Mouse (Mus musculus): ENCODE results near the gene Nhlrc3. TPM values are rescaled to one million over a fixed set of nuclear protein-coding genes. Genes with fewer than 3 reads are reported as not detected.

The Nhlrc3 gene
- polyA plus RNA-seq, 1 experiment from 2014 or later, result 6.8 TPM

DNA sequence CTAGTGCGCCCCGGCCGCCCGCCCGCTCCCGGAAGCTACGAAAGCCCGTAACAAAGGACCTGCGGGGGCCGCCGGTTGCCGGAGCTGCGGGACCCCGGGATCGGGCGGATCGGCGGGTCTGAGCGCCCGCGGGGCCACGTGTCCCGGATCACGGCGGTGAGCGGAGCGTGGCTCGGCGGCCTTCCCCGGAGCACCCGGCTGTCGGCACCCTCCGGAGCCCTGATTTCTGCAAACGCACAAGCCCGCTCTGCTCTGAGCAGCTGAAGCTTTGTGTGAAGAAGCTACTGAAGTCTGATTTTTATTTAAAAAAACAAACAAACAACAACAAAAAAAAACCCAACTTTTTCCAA lies 608 bp upstream of the Nhlrc3 start:
- Histone ChIP-seq H3K9ac (ENCODE audit: low read depth, low read length) (peak overlapping the region; percentile 86), H3K4me3 (ENCODE audit: low read depth, low read length) (peak overlapping the region; percentile 89), H3K27me3 (replicated peaks; ENCODE audit: control insufficient read depth, insufficient read depth, low read length) (no peaks in the 10 kb centered on the region), H3K4me2 (peak overlapping the region; percentile 81), H3K4me1 (replicated peaks; ENCODE audit: control insufficient read depth, insufficient read depth, low read length) (peaks cover 17% of the 10 kb centered on the region), H3K36me3 (ENCODE audit: control insufficient read depth, insufficient read depth, low read length) (peaks cover 10% of the 10 kb centered on the region), H3K9me3 (ENCODE audit: control insufficient read depth, low read length) (no peaks in the 10 kb centered on the region), H3K27ac (ENCODE audit: low read depth, low read length) (peak overlapping the region; percentile 71; the same call in 1 of the 2 replicates)
- DNase-seq (ENCODE audit: low spot score), result no peak
- under 1% methylated on average over 35 of the region's 35 CpGs for WGBS
- ATAC-seq (replicated peaks; ENCODE audit: low FRiP score), result peak; percentile 51; the same call in 1 of the 2 replicates

DNA sequence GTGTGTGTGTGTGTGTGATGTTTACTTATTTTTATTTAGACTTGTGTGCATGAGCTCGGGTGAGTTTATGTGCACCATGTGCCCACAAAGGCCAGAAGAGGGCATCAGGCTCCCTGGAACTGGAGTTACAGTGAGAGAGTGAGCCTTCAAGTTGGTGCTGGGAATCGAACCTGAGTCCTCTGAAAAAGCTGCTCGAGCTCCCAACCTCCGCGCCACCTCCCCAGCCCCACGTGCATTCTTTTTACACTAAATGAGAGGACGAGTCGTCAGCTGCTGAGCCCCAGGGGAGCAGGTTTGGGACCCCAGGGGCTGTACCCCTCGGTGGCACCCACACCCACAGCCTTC lies 459 bp downstream of the Nhlrc3 start:
- no peak for DNase-seq (ENCODE audit: low spot score)
- H3K4me3 ChIP-seq (ENCODE audit: low read depth, low read length), result peak overlapping the region; percentile 89
- H3K9me3 ChIP-seq (ENCODE audit: control insufficient read depth, low read length), result no peaks in the 10 kb centered on the region
- H3K4me1 ChIP-seq (replicated peaks; ENCODE audit: control insufficient read depth, insufficient read depth, low read length), result peaks cover 12% of the 10 kb centered on the region
- peaks cover 7% of the 10 kb centered on the region for H3K36me3 ChIP-seq (ENCODE audit: control insufficient read depth, insufficient read depth, low read length)
- peak overlapping the region; percentile 86 for H3K9ac ChIP-seq (ENCODE audit: low read depth, low read length)
- ATAC-seq (replicated peaks; ENCODE audit: low FRiP score), result peak; percentile 1; the same call in 1 of the 2 replicates
- no peaks in the 10 kb centered on the region for H3K27me3 ChIP-seq (replicated peaks; ENCODE audit: control insufficient read depth, insufficient read depth, low read length)
- peak overlapping the region; percentile 71 for H3K27ac ChIP-seq (ENCODE audit: low read depth, low read length)
- peak overlapping the region; percentile 81 for H3K4me2 ChIP-seq
- WGBS, result 8% methylated on average over 9 of the region's 9 CpGs

DNA sequence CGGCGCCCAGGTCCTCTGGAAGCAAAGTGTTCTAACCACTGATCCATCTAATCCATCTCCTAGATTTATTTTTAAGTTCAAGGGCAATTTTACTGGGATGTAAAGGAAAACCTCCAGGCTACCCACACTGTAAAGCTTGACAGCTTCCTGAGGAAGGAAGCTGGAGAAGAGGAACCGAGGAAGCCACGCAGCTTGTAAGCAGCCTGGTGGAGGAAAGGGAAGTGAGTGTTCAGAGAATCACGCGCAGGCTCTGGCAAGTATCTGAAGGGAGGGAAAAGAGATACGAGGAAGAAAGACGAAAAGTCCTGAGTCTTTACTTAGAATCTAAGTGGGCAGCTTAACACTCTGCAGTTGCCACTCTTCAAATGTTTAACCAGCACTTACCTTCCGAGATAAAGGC lies 3.0 kb downstream of the Nhlrc3 start:
- no peak for ATAC-seq (replicated peaks; ENCODE audit: low FRiP score)
- Histone ChIP-seq H3K36me3 (ENCODE audit: control insufficient read depth, insufficient read depth, low read length) (peaks cover 18% of the 10 kb centered on the region; the same call in 1 of the 2 replicates), H3K27ac (ENCODE audit: low read depth, low read length) (no peak overlapping the region)

DNA sequence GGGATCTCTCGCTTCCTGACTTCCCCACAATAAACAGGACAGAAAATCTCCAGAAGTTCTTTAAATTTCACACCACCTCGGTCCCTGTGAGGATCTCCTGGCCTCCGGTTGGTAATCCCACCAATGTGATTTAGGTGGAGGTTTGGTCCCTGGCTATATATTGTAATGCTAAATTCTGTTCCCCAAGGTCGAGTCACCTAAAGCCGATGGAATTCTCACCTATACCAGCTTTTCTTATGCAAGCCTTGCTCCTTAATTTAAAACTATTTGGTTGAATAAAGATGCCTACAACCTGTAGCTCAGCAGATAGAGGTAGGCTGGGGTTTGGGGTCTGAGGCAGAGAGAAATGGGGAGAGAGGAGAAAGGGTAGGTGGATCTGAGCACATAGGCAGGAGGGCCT lies 5.4 kb downstream of the Nhlrc3 start:
- no peak overlapping the region for H3K27ac ChIP-seq (ENCODE audit: low read depth, low read length)
- no peak overlapping the region for H3K4me2 ChIP-seq
- no peak overlapping the region for H3K4me3 ChIP-seq (ENCODE audit: low read depth, low read length)
- DNase-seq (ENCODE audit: low spot score) (no peak), ATAC-seq (replicated peaks; ENCODE audit: low FRiP score) (no peak)
- 74% methylated on average over 5 of the region's 5 CpGs for WGBS
- peaks cover 25% of the 10 kb centered on the region; the same call in 1 of the 2 replicates for H3K36me3 ChIP-seq (ENCODE audit: control insufficient read depth, insufficient read depth, low read length)
- no peaks in the 10 kb centered on the region for H3K9me3 ChIP-seq (ENCODE audit: control insufficient read depth, low read length)
- peaks cover 3% of the 10 kb centered on the region; the same call in 1 of the 2 replicates for H3K4me1 ChIP-seq (replicated peaks; ENCODE audit: control insufficient read depth, insufficient read depth, low read length)
- H3K9ac ChIP-seq (ENCODE audit: low read depth, low read length), result no peak overlapping the region
- H3K27me3 ChIP-seq (replicated peaks; ENCODE audit: control insufficient read depth, insufficient read depth, low read length), result no peaks in the 10 kb centered on the region

More for the DNA sequence above, 3.0 kb downstream of the Nhlrc3 start:
- Histone ChIP-seq H3K27me3 (replicated peaks; ENCODE audit: control insufficient read depth, insufficient read depth, low read length) (no peaks in the 10 kb centered on the region), H3K9ac (ENCODE audit: low read depth, low read length) (no peak overlapping the region), H3K4me1 (replicated peaks; ENCODE audit: control insufficient read depth, insufficient read depth, low read length) (peaks cover 3% of the 10 kb centered on the region; the same call in 1 of the 2 replicates), H3K4me3 (ENCODE audit: low read depth, low read length) (no peak overlapping the region), H3K9me3 (ENCODE audit: control insufficient read depth, low read length) (no peaks in the 10 kb centered on the region), H3K4me2 (no peak overlapping the region)
- DNase-seq (ENCODE audit: low spot score), result no peak
- 61% methylated on average over 9 of the region's 9 CpGs for WGBS

DNA sequence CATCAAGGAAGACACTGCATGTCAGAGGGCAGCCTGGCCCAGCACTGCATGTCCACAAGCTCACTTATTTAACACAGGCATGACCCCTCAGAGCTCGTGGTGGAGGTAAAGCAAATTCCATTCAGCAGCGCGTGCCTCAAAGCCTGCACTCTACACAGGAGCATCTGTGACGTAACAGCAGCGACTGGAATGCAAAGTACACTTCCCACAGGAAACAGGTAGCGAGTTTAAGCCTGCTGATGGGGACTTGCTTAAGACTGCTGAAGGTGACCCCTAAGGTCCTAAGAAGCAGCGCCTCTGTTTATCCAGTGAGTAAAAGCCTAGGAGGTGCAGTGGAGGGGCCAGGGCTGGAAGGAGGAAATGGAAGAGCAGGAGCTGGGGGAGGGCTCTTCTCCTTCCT lies 8.1 kb downstream of the Nhlrc3 start:
- DNase-seq (ENCODE audit: low spot score) (no peak), ATAC-seq (replicated peaks; ENCODE audit: low FRiP score) (no peak)
- 79% methylated on average over 7 of the region's 7 CpGs for WGBS
- no peak overlapping the region for H3K4me3 ChIP-seq (ENCODE audit: low read depth, low read length)
- H3K9me3 ChIP-seq (ENCODE audit: control insufficient read depth, low read length), result no peaks in the 10 kb centered on the region
- no peak overlapping the region for H3K4me2 ChIP-seq
- H3K4me1 ChIP-seq (replicated peaks; ENCODE audit: control insufficient read depth, insufficient read depth, low read length), result peaks cover 1% of the 10 kb centered on the region; the same call in 1 of the 2 replicates
- H3K9ac ChIP-seq (ENCODE audit: low read depth, low read length), result no peak overlapping the region
- no peak overlapping the region for H3K27ac ChIP-seq (ENCODE audit: low read depth, low read length)
- H3K36me3 ChIP-seq (ENCODE audit: control insufficient read depth, insufficient read depth, low read length), result peaks cover 35% of the 10 kb centered on the region; the same call in 1 of the 2 replicates
- H3K27me3 ChIP-seq (replicated peaks; ENCODE audit: control insufficient read depth, insufficient read depth, low read length), result no peaks in the 10 kb centered on the region

DNA sequence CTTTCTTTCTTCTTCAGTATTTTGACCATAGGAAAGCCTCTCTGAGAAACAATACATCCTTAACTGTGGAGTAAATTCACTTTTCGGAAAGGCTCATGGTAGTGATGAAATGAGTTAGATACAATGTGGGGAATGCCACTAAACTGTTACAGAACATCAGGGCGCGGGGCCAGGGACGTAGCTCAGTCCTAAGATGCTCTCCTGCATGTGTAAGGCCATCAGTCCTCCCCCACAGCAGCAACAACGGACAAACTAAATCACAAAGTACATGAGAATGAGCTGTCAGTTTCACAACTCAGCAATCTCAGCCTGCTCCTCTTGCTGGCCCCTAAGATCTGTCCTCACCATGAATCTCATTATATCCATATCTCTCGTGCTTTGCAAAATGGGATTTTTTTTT lies 8.6 kb downstream of the Nhlrc3 start:
- Histone ChIP-seq H3K36me3 (ENCODE audit: control insufficient read depth, insufficient read depth, low read length) (peaks cover 34% of the 10 kb centered on the region; the same call in 1 of the 2 replicates), H3K4me2 (no peak overlapping the region), H3K4me1 (replicated peaks; ENCODE audit: control insufficient read depth, insufficient read depth, low read length) (no peaks in the 10 kb centered on the region), H3K27ac (ENCODE audit: low read depth, low read length) (no peak overlapping the region), H3K9me3 (ENCODE audit: control insufficient read depth, low read length) (no peaks in the 10 kb centered on the region), H3K4me3 (ENCODE audit: low read depth, low read length) (no peak overlapping the region), H3K9ac (ENCODE audit: low read depth, low read length) (no peak overlapping the region), H3K27me3 (replicated peaks; ENCODE audit: control insufficient read depth, insufficient read depth, low read length) (no peaks in the 10 kb centered on the region)
- ATAC-seq (replicated peaks; ENCODE audit: low FRiP score) (no peak), DNase-seq (ENCODE audit: low spot score) (no peak)
- 89% methylated on average over 6 of the region's 6 CpGs for WGBS

DNA sequence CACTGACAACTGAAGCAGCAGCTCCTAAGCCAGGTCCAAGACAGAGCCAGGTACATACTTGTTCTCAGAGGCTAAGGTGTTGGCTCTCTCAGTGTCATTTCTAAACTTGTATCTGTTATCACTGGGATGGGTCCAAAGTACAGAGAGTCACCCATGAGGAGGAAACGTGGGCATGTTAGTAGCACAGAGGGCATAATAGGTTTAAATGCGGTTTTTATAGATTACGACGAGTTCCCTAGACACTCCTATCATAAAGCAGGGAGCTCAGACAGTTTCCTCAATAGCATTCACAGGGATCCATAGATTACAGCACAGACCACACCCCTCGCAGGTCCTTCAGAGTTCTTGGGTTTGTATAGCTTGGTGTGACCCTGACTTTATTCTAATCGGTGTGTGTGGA lies 9.1 kb downstream of the Nhlrc3 start:
- ATAC-seq (replicated peaks; ENCODE audit: low FRiP score), result no peak
- no peak for DNase-seq (ENCODE audit: low spot score)
- Histone ChIP-seq H3K36me3 (ENCODE audit: control insufficient read depth, insufficient read depth, low read length) (peaks cover 32% of the 10 kb centered on the region; the same call in 1 of the 2 replicates), H3K9me3 (ENCODE audit: control insufficient read depth, low read length) (no peaks in the 10 kb centered on the region), H3K4me3 (ENCODE audit: low read depth, low read length) (no peak overlapping the region), H3K9ac (ENCODE audit: low read depth, low read length) (no peak overlapping the region), H3K4me1 (replicated peaks; ENCODE audit: control insufficient read depth, insufficient read depth, low read length) (no peaks in the 10 kb centered on the region), H3K27me3 (replicated peaks; ENCODE audit: control insufficient read depth, insufficient read depth, low read length) (no peaks in the 10 kb centered on the region), H3K4me2 (no peak overlapping the region), H3K27ac (ENCODE audit: low read depth, low read length) (no peak overlapping the region)
- WGBS, result 84% methylated on average over 6 of the region's 6 CpGs

DNA sequence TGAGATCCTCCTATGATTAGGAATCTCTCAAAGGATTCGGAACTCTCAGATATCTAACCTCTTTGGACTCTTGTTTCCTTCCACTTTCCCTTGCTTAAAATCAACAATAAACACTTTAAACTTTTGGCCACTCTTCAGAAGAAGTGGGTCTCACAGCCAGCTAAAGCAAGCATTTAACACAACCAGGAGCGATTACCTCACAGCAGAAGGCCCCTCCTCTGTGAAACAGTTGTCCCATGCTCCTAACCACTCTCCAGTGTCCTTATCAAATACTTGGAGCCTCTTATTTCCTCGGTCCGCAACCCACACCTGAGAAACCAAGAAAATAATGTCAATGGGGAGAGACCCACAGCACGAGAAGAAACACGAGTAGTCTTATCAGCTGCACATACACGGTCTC lies 9.8 kb downstream of the Nhlrc3 start:
- Histone ChIP-seq H3K4me1 (replicated peaks; ENCODE audit: control insufficient read depth, insufficient read depth, low read length) (no peaks in the 10 kb centered on the region), H3K27me3 (replicated peaks; ENCODE audit: control insufficient read depth, insufficient read depth, low read length) (no peaks in the 10 kb centered on the region), H3K4me3 (ENCODE audit: low read depth, low read length) (no peak overlapping the region), H3K9me3 (ENCODE audit: control insufficient read depth, low read length) (no peaks in the 10 kb centered on the region), H3K36me3 (ENCODE audit: control insufficient read depth, insufficient read depth, low read length) (peaks cover 30% of the 10 kb centered on the region; the same call in 1 of the 2 replicates), H3K27ac (ENCODE audit: low read depth, low read length) (no peak overlapping the region), H3K4me2 (no peak overlapping the region), H3K9ac (ENCODE audit: low read depth, low read length) (no peak overlapping the region)
- 89% methylated on average over 7 of the region's 7 CpGs for WGBS
- ATAC-seq (replicated peaks; ENCODE audit: low FRiP score), result no peak
- DNase-seq (ENCODE audit: low spot score), result no peak

DNA sequence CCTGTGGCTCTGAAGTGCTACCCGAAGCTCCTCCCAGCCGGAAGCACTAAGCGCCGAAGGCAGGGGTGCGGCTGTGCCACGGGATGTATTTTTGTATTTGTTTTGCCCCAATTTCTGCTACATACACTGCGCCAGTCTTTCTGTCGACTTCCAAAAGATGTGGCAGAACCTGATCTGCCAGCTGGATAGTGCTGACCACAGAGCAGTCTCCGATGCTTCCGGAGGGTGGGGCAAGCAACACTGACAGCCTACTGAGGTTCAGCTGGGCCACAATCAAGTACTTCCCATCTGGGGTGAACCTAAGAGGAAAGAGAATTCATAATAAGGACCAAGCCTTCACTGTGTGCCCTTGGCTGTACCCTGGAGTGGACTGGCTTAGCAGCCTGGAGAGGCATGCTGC lies 10.8 kb downstream of the Nhlrc3 start:
- ATAC-seq (replicated peaks; ENCODE audit: low FRiP score) (no peak), DNase-seq (ENCODE audit: low spot score) (no peak)
- Histone ChIP-seq H3K36me3 (ENCODE audit: control insufficient read depth, insufficient read depth, low read length) (peaks cover 26% of the 10 kb centered on the region; the same call in 1 of the 2 replicates), H3K9me3 (ENCODE audit: control insufficient read depth, low read length) (no peaks in the 10 kb centered on the region), H3K4me1 (replicated peaks; ENCODE audit: control insufficient read depth, insufficient read depth, low read length) (no peaks in the 10 kb centered on the region), H3K9ac (ENCODE audit: low read depth, low read length) (no peak overlapping the region), H3K4me3 (ENCODE audit: low read depth, low read length) (no peak overlapping the region), H3K27ac (ENCODE audit: low read depth, low read length) (no peak overlapping the region), H3K27me3 (replicated peaks; ENCODE audit: control insufficient read depth, insufficient read depth, low read length) (no peaks in the 10 kb centered on the region), H3K4me2 (no peak overlapping the region)
- 93% methylated on average over 10 of the region's 10 CpGs for WGBS
